Mouse (Mus musculus): Measurements from ENCODE around the gene Gm11027.

DNA sequence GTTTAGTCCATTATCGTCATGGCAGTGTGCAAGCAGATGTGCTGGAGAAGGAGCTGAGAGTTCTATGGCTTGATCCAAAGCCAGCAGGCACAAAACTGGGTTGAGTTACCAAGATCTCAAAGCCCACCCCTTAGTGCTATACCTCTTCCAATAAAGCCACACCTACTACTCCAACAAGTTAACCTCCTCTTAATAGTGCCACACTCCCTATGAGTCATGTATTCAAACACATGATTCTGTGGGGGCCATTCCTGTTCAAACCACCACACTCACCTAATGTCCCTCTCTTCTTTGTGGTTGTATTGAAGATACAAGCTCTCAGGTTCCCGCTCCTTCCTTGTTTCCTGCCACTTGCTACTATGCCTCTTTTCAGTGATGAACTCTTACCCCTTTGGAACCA, 24.7 kb downstream of the Gm11027 start:
- TF ChIP-seq CTCF (IDR thresholded peaks at IDR 0.05; ENCODE audit: borderline replicate concordance, insufficient read depth, low read depth, low read length) (no peak), POLR2A (IDR thresholded peaks at IDR 0.05; ENCODE audit: borderline replicate concordance, insufficient read depth, low read length) (no peak)

All from cerebellum, adult 2 months (tissue).